Mouse (Mus musculus) CH12.LX (cell line): ENCODE data around the gene Atg10. TPM values are rescaled to one million over a fixed set of nuclear protein-coding genes. Genes with fewer than 3 reads are reported as not detected.

Experiments used
- DNase-seq: peaks from one replicate; pipeline ENCODE4 v3.0.0-alpha.2; 2013; ENCODE audit errors: extremely low read depth
- H3K27ac ChIP-seq: 2 replicates; pipeline ENCODE4 v1.5.1; 2012; ENCODE audit warnings: low read depth, mild to moderate bottlenecking, control low read depth, moderate library complexity; ENCODE audit not compliant: insufficient read depth
- H3K27me3 ChIP-seq: replicated peaks from 2 replicates; pipeline ENCODE3; 2012; ENCODE audit warnings: inconsistent platforms
- H3K36me3 ChIP-seq, 2 experiments: replicated peaks in 1 of 2; 2 replicates each; pipeline versions ENCODE3 to v1.6.1; 2012; ENCODE audit warnings: inconsistent platforms in 1 of 2, low read length in 1 of 2, mild to moderate bottlenecking in 1 of 2, mixed read lengths in 1 of 2, moderate library complexity in 1 of 2; ENCODE audit not compliant: control insufficient read depth in 1 of 2, insufficient read depth in 1 of 2
- H3K4me1 ChIP-seq, 2 experiments: 2 replicates each; pipeline ENCODE4 v1.6.1; 2012; ENCODE audit warnings: inconsistent platforms in 1 of 2, moderate library complexity in 1 of 2; ENCODE audit not compliant: insufficient read depth in 2 of 2, control insufficient read depth in 1 of 2
- H3K4me2 ChIP-seq: 2 replicates; pipeline ENCODE4 v1.6.1; 2012; ENCODE audit warnings: low read depth, mild to moderate bottlenecking, control low read depth; ENCODE audit not compliant: poor library complexity, insufficient read depth, severe bottlenecking
- H3K4me3 ChIP-seq, 3 experiments: fragments of 150-350 bp in 1 of 3; sonication (generic) in 1 of 3; replicated peaks in 1 of 3; 2 replicates each; pipeline versions ENCODE3 to v1.5.1; 2011 to 2012; ENCODE audit warnings: low read depth in 2 of 3, low read length in 2 of 3, mild to moderate bottlenecking in 2 of 3, moderate library complexity in 2 of 3, control low read depth in 1 of 3, improper control_type of control experiment in 1 of 3, inconsistent platforms in 1 of 3, mixed read lengths in 1 of 3; ENCODE audit not compliant: poor library complexity in 1 of 3
- H3K79me2 ChIP-seq: replicated peaks from 2 replicates; pipeline ENCODE4 v1.6.1; 2012; ENCODE audit warnings: mild to moderate bottlenecking, moderate library complexity; ENCODE audit not compliant: control insufficient read depth, poor library complexity, insufficient read depth, severe bottlenecking; ENCODE audit errors: extremely low read depth
- H3K9ac ChIP-seq: 2 replicates; pipeline ENCODE4 v1.6.1; 2012; ENCODE audit warnings: low read depth, mild to moderate bottlenecking, control low read depth, moderate library complexity; ENCODE audit not compliant: insufficient read depth
- H3K9me3 ChIP-seq: replicated peaks from 2 replicates; pipeline ENCODE3; 2012; ENCODE audit warnings: low read length, inconsistent platforms, mixed read lengths
- CHD2 ChIP-seq: IDR thresholded peaks from 2 replicates; pipeline ENCODE4 v1.6.1; 2011; ENCODE audit warnings: low read length, improper control_type of control experiment
- CTCF ChIP-seq, 2 experiments: IDR thresholded peaks in 1 of 2; conservative IDR thresholded peaks in 1 of 2; 2 replicates each; pipeline ENCODE4 v1.5.1; 2011 to 2012; ENCODE audit warnings: low read depth in 2 of 2, low read length in 2 of 2, improper control_type of control experiment in 1 of 2, inconsistent platforms in 1 of 2, mild to moderate bottlenecking in 1 of 2, moderate library complexity in 1 of 2
- E2F4 ChIP-seq: IDR thresholded peaks from 2 replicates; pipeline ENCODE4 v1.6.1; 2011; ENCODE audit warnings: low read depth, low read length, improper control_type of control experiment; ENCODE audit not compliant: insufficient replicate concordance
- ELF1 ChIP-seq: IDR thresholded peaks from 2 replicates; pipeline ENCODE4 v1.6.1; 2014; ENCODE audit warnings: low read depth, mild to moderate bottlenecking, inconsistent platforms, low read length, improper control_type of control experiment
- ETS1 ChIP-seq: conservative IDR thresholded peaks from 2 replicates; pipeline ENCODE4 v1.6.1; 2012; ENCODE audit warnings: low read depth, mild to moderate bottlenecking, inconsistent platforms, low read length, improper control_type of control experiment, moderate library complexity
- IRF4 ChIP-seq: IDR thresholded peaks from 2 replicates; pipeline ENCODE4 v1.6.1; 2014; ENCODE audit warnings: low read depth, mild to moderate bottlenecking, inconsistent platforms, low read length, improper control_type of control experiment
- JUN ChIP-seq: IDR thresholded peaks from 2 replicates; pipeline ENCODE4 v1.6.1; 2011; ENCODE audit warnings: low read depth, mild to moderate bottlenecking, low read length, improper control_type of control experiment, moderate library complexity; ENCODE audit not compliant: insufficient read depth
- JUND ChIP-seq: conservative IDR thresholded peaks from 2 replicates; pipeline ENCODE4 v1.6.1; 2011; ENCODE audit warnings: low read depth, low read length, improper control_type of control experiment
- MAX ChIP-seq: IDR thresholded peaks from 2 replicates; pipeline ENCODE4 v1.6.1; 2011; ENCODE audit warnings: low read length, improper control_type of control experiment
- MAZ ChIP-seq: IDR thresholded peaks from 2 replicates; pipeline ENCODE4 v1.6.1; 2012; ENCODE audit warnings: low read depth, mild to moderate bottlenecking, inconsistent platforms, low read length, improper control_type of control experiment, moderate library complexity
- MEF2A ChIP-seq: IDR thresholded peaks from 2 replicates; pipeline ENCODE4 v1.6.1; 2014; ENCODE audit warnings: low read depth, mild to moderate bottlenecking, inconsistent platforms, low read length, improper control_type of control experiment, borderline replicate concordance
- MXI1 ChIP-seq: IDR thresholded peaks from 2 replicates; pipeline ENCODE4 v1.6.1; 2011; ENCODE audit warnings: mild to moderate bottlenecking, low read depth, low read length, improper control_type of control experiment
- NELFE ChIP-seq: IDR thresholded peaks from 2 replicates; pipeline ENCODE4 v1.6.1; 2011; ENCODE audit warnings: low read depth, low read length, improper control_type of control experiment
- NRF1 ChIP-seq: IDR thresholded peaks from 2 replicates; pipeline ENCODE4 v1.6.1; 2014; ENCODE audit warnings: low read depth, mild to moderate bottlenecking, inconsistent platforms, low read length, improper control_type of control experiment, moderate library complexity
- POLR2AphosphoS2 ChIP-seq: IDR thresholded peaks from 2 replicates; pipeline ENCODE4 v1.6.1; 2011; ENCODE audit warnings: low read depth, low read length, improper control_type of control experiment
- RAD21 ChIP-seq: IDR thresholded peaks from 2 replicates; pipeline ENCODE4 v1.6.1; 2011; ENCODE audit warnings: low read depth, mild to moderate bottlenecking, low read length, improper control_type of control experiment, moderate library complexity
- RCOR1 ChIP-seq: conservative IDR thresholded peaks from 2 replicates; pipeline ENCODE4 v1.6.1; 2012; ENCODE audit warnings: low read depth, mild to moderate bottlenecking, inconsistent platforms, low read length, improper control_type of control experiment
- SIN3A ChIP-seq: IDR thresholded peaks from 2 replicates; pipeline ENCODE4 v1.6.1; 2012; ENCODE audit warnings: low read length, improper control_type of control experiment, inconsistent platforms
- SMC3 ChIP-seq: IDR thresholded peaks from 2 replicates; pipeline ENCODE4 v1.6.1; 2011; ENCODE audit warnings: low read depth, low read length, improper control_type of control experiment
- TBP ChIP-seq: conservative IDR thresholded peaks from 2 replicates; pipeline ENCODE4 v1.6.1; 2011; ENCODE audit warnings: low read depth, low read length, improper control_type of control experiment
- TCF12 ChIP-seq: IDR thresholded peaks from 2 replicates; pipeline ENCODE4 v1.6.1; 2014; ENCODE audit warnings: low read depth, mild to moderate bottlenecking, inconsistent platforms, low read length, improper control_type of control experiment
- USF2 ChIP-seq: conservative IDR thresholded peaks from 2 replicates; pipeline ENCODE4 v1.6.1; 2011; ENCODE audit warnings: low read depth, low read length, improper control_type of control experiment
- ZC3H11A ChIP-seq: IDR thresholded peaks from 2 replicates; pipeline ENCODE4 v1.6.1; 2012; ENCODE audit warnings: low read depth, mild to moderate bottlenecking, inconsistent platforms, low read length, improper control_type of control experiment
- ZMIZ1 ChIP-seq: IDR thresholded peaks from 2 replicates; pipeline ENCODE4 v1.6.1; 2012; ENCODE audit warnings: low read depth, mild to moderate bottlenecking, inconsistent platforms, low read length, improper control_type of control experiment
- ZNF384 ChIP-seq: IDR thresholded peaks from 2 replicates; pipeline ENCODE4 v1.6.1; 2012; ENCODE audit warnings: low read depth, low read length, improper control_type of control experiment, inconsistent platforms
- dilution Hi-C: fragments of 300-500 bp; cut with MboI; formaldehyde crosslinking; loops from 2 replicates; pipeline ENCODE4 v1.14.3; 2020; ENCODE audit warnings: low sequenced_read_pairs; ENCODE audit not compliant: extremely low pct_unique_long_range_greater_than_20kb, extremely low pct_ligation_motif_present
- in situ Hi-C: fragments of 300-500 bp; cut with MboI; formaldehyde crosslinking; loops from 3 replicates; pipeline ENCODE4 v1.14.3; 2019; ENCODE audit warnings: low sequenced_read_pairs, low pct_ligation_motif_present, low pct_unique_long_range_greater_than_20kb, mixed read lengths
- polyA plus RNA-seq: library from polyadenylated mRNA; unstranded; fragments of >175 nt; gene quantifications from 2 replicates; pipeline ENCODE4 v1.2.1, GENCODE M21; 2012; ENCODE audit warnings: low read depth; ENCODE audit not compliant: insufficient read length
- total RNA-seq, 2 experiments: library from RNA; depleted of rRNA; stranded (reverse); fragments of 300-350 nt in 1 of 2; fragments of >200 nt in 1 of 2; gene quantifications; 2 replicates each; pipeline ENCODE4 v1.2.3; 2012 to 2014

Gene Atg10
- total and polyA plus RNA-seq, 3 experiments: 3.4 to 7.2 (median 4.2) TPM

DNA sequence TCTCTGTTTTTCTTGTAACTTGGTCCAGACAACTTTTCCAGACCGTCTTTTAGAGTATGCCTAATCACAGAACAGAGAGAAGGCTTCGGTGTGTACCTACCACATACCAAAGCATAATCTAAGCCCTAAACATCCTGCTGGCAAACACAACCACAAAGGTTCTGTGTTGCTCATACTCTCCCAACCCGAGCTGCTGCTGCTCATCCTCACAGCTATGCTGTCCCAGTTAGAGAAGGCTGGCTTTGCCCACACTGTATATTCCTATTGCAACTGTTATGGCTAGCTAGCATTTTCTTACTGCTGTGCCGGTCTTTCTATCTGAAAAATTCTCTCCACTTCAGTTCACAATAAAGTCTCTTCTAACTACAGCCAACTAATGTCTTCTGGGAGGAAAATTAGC lies 254.8 kb downstream of the Atg10 start:
- H3K79me2 ChIP-seq: no peaks in the 10 kb centered on the region
- DNase-seq: no peak
- dilution Hi-C loops: no loop called here
- no peak overlapping the region for H3K4me2 ChIP-seq
- no peak overlapping the region for H3K27ac ChIP-seq
- H3K9ac ChIP-seq: no peak overlapping the region
- TF ChIP-seq NRF1: no peak
- no peak for TF ChIP-seq TBP
- TF ChIP-seq ZC3H11A: no peak
- TF ChIP-seq TCF12: no peak
- TF ChIP-seq, all 38 proteins: peak for 0
- no peaks in the 10 kb centered on the region for H3K27me3 ChIP-seq
- H3K4me1 ChIP-seq: no peaks in the 10 kb centered on the region
- in situ Hi-C loops: no loop called here
- no peak overlapping the region for H3K4me3 ChIP-seq
- no peaks in the 10 kb centered on the region for H3K36me3 ChIP-seq
- no peaks in the 10 kb centered on the region for H3K9me3 ChIP-seq

DNA sequence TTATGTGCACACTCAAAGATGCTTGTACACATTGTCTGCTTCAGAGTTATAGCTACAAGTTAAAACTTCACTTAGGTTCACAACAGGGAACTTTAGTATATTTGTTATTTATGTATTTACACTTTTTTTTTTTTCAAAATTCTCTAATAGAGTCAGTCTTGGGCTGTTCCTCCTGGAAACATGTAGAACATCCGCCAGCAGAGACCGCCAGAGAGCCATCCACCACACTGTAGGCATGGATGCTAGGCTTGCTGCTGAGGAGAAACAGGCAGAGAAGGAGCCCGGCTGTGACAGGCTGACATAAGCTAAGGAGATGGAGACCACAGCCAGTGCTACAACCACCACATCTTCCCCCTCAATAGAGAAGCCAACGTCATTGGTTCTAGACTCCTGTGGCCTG lies 256.3 kb downstream of the Atg10 start:
- H3K27ac ChIP-seq: no peak overlapping the region
- TF ChIP-seq ETS1: no peak
- peak; percentile 21; the same call in 1 of the 2 replicates for TF ChIP-seq ZC3H11A
- peak; percentile 31 to 87; a peak in 3 of 4 replicates for TF ChIP-seq CTCF (conservative IDR thresholded peaks at IDR 0.05 in 1 of 2, IDR thresholded peaks at IDR 0.05 in 1 of 2; ENCODE audit: low read depth in 2 of 2, low read length in 2 of 2)
- no peak for TF ChIP-seq MAZ
- TF ChIP-seq ZNF384: peak; percentile 76
- TF ChIP-seq JUN: no peak
- peak; percentile 84 for TF ChIP-seq SMC3
- TF ChIP-seq RAD21: peak; percentile 94
- dilution Hi-C loops: no loop called here

DNA sequence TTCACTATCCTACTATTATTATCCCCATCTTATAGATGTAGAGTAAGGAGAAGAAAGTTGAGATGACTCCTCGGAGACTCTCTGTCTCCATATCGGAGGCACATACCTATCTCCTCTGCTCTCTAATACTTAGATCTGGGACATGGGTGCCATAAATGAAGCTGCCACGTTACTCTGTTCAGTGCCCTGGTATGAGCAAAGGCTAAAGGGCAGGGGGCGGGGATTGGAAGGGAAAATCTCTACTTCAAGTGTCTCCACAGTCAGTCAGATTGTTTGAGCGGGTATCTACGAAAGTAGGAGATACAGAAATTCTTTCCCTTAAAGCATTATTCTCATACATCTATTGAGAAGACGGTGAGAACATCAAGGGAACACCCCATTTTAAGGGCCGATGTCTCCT lies 257.8 kb downstream of the Atg10 start:
- in situ Hi-C loops: no loop called here
- dilution Hi-C loops: no loop called here
- TF ChIP-seq ELF1 (no peak), IRF4 (no peak), ZC3H11A (no peak), RCOR1 (no peak), USF2 (no peak), ZMIZ1 (no peak), MAX (no peak), SMC3 (no peak), SIN3A (no peak), JUND (no peak), CHD2 (no peak), MEF2A (no peak), POLR2AphosphoS2 (no peak), NRF1 (no peak), NELFE (no peak), ZNF384 (no peak), MXI1 (no peak), ETS1 (no peak), E2F4 (no peak)

More for the DNA sequence above, 256.3 kb downstream of the Atg10 start:
- Histone ChIP-seq H3K9ac (no peak overlapping the region), H3K4me1 (no peaks in the 10 kb centered on the region), H3K9me3 (no peaks in the 10 kb centered on the region), H3K27me3 (no peaks in the 10 kb centered on the region), H3K36me3 (no peaks in the 10 kb centered on the region), H3K4me3 (no peak overlapping the region), H3K4me2 (no peak overlapping the region), H3K79me2 (no peaks in the 10 kb centered on the region)
- DNase-seq: peak; percentile 76
- in situ Hi-C loops: no loop called here

More for the DNA sequence above, 257.8 kb downstream of the Atg10 start:
- Histone ChIP-seq H3K9me3 (no peaks in the 10 kb centered on the region), H3K4me3 (no peak overlapping the region), H3K36me3 (no peaks in the 10 kb centered on the region), H3K27ac (no peak overlapping the region), H3K27me3 (no peaks in the 10 kb centered on the region), H3K4me2 (no peak overlapping the region), H3K9ac (no peak overlapping the region), H3K4me1 (no peaks in the 10 kb centered on the region), H3K79me2 (no peaks in the 10 kb centered on the region)
- DNase-seq: no peak
